Mouse (Mus musculus): ENCODE data around the gene Ccl9.

DNA sequence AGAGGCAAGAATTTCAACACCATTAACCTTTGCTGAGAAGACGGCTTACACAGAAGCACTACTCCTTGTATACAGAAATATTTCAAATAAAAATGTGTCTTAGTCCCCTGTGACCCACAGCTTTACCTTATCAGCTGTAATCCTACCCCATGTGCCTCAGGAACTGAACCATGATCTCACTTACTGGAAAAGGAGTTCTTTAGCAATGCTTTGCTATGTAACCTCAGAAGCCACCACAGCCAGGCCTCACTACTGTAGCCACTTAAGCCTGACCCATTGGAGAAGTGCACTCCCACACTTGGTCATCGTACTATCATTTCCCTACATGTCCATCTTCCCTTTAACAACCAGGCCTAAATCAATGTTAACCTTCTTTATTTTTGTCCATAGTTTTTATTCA is 22.1 kb upstream of the Ccl9 start:
- TF ChIP-seq CTCF (conservative IDR thresholded peaks at IDR 0.05 in 1 of 2, IDR thresholded peaks at IDR 0.05 in 1 of 2; ENCODE audit: low read depth in 2 of 2, low read length in 2 of 2) (no peak), MAX (IDR thresholded peaks at IDR 0.05; ENCODE audit: low read length) (no peak), POLR2AphosphoS2 (IDR thresholded peaks at IDR 0.05; ENCODE audit: low read depth, low read length) (no peak)
